Mouse (Mus musculus) MN1 (cell line): ENCODE measurements around the gene Gm29609.
"Not testable (repeated sequence)": the region's sequence is repeated elsewhere in the genome, so short reads cannot be mapped to it uniquely, and the experiment has no call there.

ENCODE experiments used
- DNase-seq: peaks from one replicate; pipeline ENCODE4 v3.0.0-alpha.2; 2016; ENCODE audit warnings: low spot score

Gm29609 gene

GRCm38 (mm10) chr5:31179766-31180630 is at the start of gene Gm29609, which contains the start of gene Gtf3c2:
TSS of gene Gm29609 (minus strand) at chr5:31179911.
TSS of gene Gtf3c2 (minus strand) at chr5:31180144.
- peak; percentile 97 for DNase-seq

- DNase-seq = no peak
These were observed 46.9 kb upstream of the Gm29609 start for GRCm38 (mm10) chr5:31226641-31227040.

- DNase-seq = no peak
These were observed 43.0 kb upstream of the Gm29609 start for GRCm38 (mm10) chr5:31222696-31223095.

GRCm38 (mm10) chr5:31221304-31221945 is 41.7 kb upstream of the Gm29609 start:
- peak; percentile 78 for DNase-seq

- DNase-seq = peak; percentile 98
These were observed 41.0 kb upstream of the Gm29609 start, which contains the start of gene Ppm1g for GRCm38 (mm10) chr5:31220448-31221303. TSS of gene Ppm1g (minus strand) at chr5:31220687.

GRCm38 (mm10) chr5:31219911-31220447 is 40.3 kb upstream of the Gm29609 start:
- peak; percentile 69 for DNase-seq

GRCm38 (mm10) chr5:31219474-31219873 is 39.8 kb upstream of the Gm29609 start:
- no peak for DNase-seq

GRCm38 (mm10) chr5:31219070-31219469 is 39.4 kb upstream of the Gm29609 start:
- peak; percentile 69 for DNase-seq

GRCm38 (mm10) chr5:31218294-31218693 is 38.6 kb upstream of the Gm29609 start:
- no peak for DNase-seq

- DNase-seq = not testable (repeated sequence)
These were observed 36.8 kb upstream of the Gm29609 start for GRCm38 (mm10) chr5:31216554-31216953.

- DNase-seq = no peak
These were observed 24.7 kb upstream of the Gm29609 start for GRCm38 (mm10) chr5:31204421-31204820.

GRCm38 (mm10) chr5:31203866-31204265 is 24.2 kb upstream of the Gm29609 start:
- DNase-seq = no peak

GRCm38 (mm10) chr5:31202933-31203332 is 23.2 kb upstream of the Gm29609 start:
- no peak for DNase-seq

- DNase-seq = peak; percentile 97
These were observed 22.3 kb upstream of the Gm29609 start, which contains the start of gene Zfp513 for GRCm38 (mm10) chr5:31201742-31202590. TSS of gene Zfp513 (minus strand) at chr5:31202303.

- DNase-seq = no peak
These were observed 21.5 kb upstream of the Gm29609 start for GRCm38 (mm10) chr5:31201042-31201741.

- DNase-seq = no peak
These were observed 20.6 kb upstream of the Gm29609 start for GRCm38 (mm10) chr5:31200327-31200768.

GRCm38 (mm10) chr5:31199893-31200292 is 20.2 kb upstream of the Gm29609 start:
- DNase-seq = peak; percentile 61

- DNase-seq = no peak
These were observed 19.7 kb upstream of the Gm29609 start for GRCm38 (mm10) chr5:31199321-31199892.

- no peak for DNase-seq
These were observed 19.1 kb upstream of the Gm29609 start for GRCm38 (mm10) chr5:31198616-31199320.
